Mouse (Mus musculus): ENCODE data around the gene Shank1. TPM values are rescaled to one million over a fixed set of nuclear protein-coding genes. Genes with fewer than 3 reads are reported as not detected.

Shank1 gene
- total and polyA plus RNA-seq, 3 experiments, result 0.12 to 3.9 TPM; not detected in 1

DNA sequence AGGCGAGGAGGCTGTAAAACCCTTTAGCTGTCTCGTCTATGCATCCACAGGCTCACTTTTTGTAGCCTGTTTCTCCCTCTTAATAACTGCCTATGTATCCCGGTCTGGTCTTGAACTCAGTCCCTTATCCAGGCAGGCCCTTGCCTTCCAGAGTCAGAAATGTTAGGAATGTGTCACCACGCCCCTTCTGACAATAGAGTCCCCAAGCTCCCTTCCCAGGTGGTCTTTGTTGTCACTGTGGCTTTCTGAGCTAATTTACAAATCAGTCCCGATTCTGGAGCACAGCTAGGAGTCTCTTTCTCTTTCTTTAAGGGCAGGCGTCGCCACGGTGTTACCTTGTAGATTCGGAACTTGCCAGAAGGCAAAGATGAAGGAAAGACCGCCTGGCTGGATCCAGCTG is 65.2 kb downstream of the Shank1 start:
- H3K4me3 ChIP-seq (ENCODE audit: control insufficient read depth in 1 of 2, insufficient read depth in 1 of 2, low read depth in 2 of 2, low read length in 2 of 2), result no peak overlapping the region
- H3K27me3 ChIP-seq (ENCODE audit: control insufficient read depth in 1 of 2, insufficient read depth in 2 of 2, low read length in 2 of 2), result no peaks in the 10 kb centered on the region
- H3K9me3 ChIP-seq (replicated peaks; ENCODE audit: insufficient read depth, low read length), result no peaks in the 10 kb centered on the region
- H3K4me1 ChIP-seq (ENCODE audit: control insufficient read depth in 1 of 2, insufficient read depth in 2 of 2, low read length in 2 of 2), result no peaks in the 10 kb centered on the region
- H3K27ac ChIP-seq (ENCODE audit: control insufficient read depth, low read depth, low read length), result no peak overlapping the region
- no peak overlapping the region for H3K9ac ChIP-seq (ENCODE audit: control insufficient read depth, low read depth, low read length, poor library complexity, severe bottlenecking)
- DNase-seq (ENCODE audit: low read depth, low spot score), result no peak
- TF ChIP-seq MYC (IDR thresholded peaks at IDR 0.05; ENCODE audit: low read depth, low read length) (no peak), CTCF (IDR thresholded peaks at IDR 0.05 in 2 of 3, conservative IDR thresholded peaks at IDR 0.05 in 1 of 3; ENCODE audit: control insufficient read depth in 1 of 3, insufficient read depth in 1 of 3, low read depth in 2 of 3, low read length in 3 of 3, poor library complexity in 1 of 3, severe bottlenecking in 1 of 3) (no peak), MAFK (IDR thresholded peaks at IDR 0.05; ENCODE audit: borderline replicate concordance, low read depth, low read length) (no peak), NRF1 (IDR thresholded peaks at IDR 0.05; ENCODE audit: insufficient read depth, low read depth, low read length, poor library complexity, severe bottlenecking) (no peak), ZC3H11A (IDR thresholded peaks at IDR 0.05; ENCODE audit: low read depth, low read length) (no peak), JUND (IDR thresholded peaks at IDR 0.05; ENCODE audit: low read depth, low read length) (no peak), USF2 (IDR thresholded peaks at IDR 0.05; ENCODE audit: borderline replicate concordance in 1 of 2, insufficient read depth in 1 of 2, low read depth in 1 of 2, low read length in 2 of 2) (no peak), KAT2A (conservative IDR thresholded peaks at IDR 0.05; ENCODE audit: low read depth, low read length) (no peak), RAD21 (IDR thresholded peaks at IDR 0.05; ENCODE audit: low read depth, low read length) (no peak), UBTF (IDR thresholded peaks at IDR 0.05; ENCODE audit: borderline replicate concordance, insufficient read depth, low read depth, low read length) (no peak), CHD2 (IDR thresholded peaks at IDR 0.05; ENCODE audit: low read length) (no peak), ELF1 (IDR thresholded peaks at IDR 0.05; ENCODE audit: low read depth, low read length) (no peak), TCF12 (IDR thresholded peaks at IDR 0.05; ENCODE audit: low read depth, low read length) (no peak), SMC3 (IDR thresholded peaks at IDR 0.05; ENCODE audit: low read depth, low read length) (no peak), USF1 (IDR thresholded peaks at IDR 0.05; ENCODE audit: low read depth, low read length) (no peak), NELFE (IDR thresholded peaks at IDR 0.05; ENCODE audit: low read depth, low read length) (no peak), SIN3A (IDR thresholded peaks at IDR 0.05; ENCODE audit: low read length) (no peak), TBP (IDR thresholded peaks at IDR 0.05; ENCODE audit: low read depth, low read length) (no peak), CHD1 (IDR thresholded peaks at IDR 0.05; ENCODE audit: low read depth, low read length) (no peak), ETS1 (IDR thresholded peaks at IDR 0.05; ENCODE audit: low read depth, low read length) (no peak)
- H3K36me3 ChIP-seq (ENCODE audit: control insufficient read depth in 1 of 2, insufficient read depth in 2 of 2, low read length in 2 of 2), result no peaks in the 10 kb centered on the region; a peak in 1 of 4 replicates
- H3K79me2 ChIP-seq (ENCODE audit: control insufficient read depth, insufficient read depth, low read length, poor library complexity), result no peaks in the 10 kb centered on the region; the same call in 1 of the 2 replicates

DNA sequence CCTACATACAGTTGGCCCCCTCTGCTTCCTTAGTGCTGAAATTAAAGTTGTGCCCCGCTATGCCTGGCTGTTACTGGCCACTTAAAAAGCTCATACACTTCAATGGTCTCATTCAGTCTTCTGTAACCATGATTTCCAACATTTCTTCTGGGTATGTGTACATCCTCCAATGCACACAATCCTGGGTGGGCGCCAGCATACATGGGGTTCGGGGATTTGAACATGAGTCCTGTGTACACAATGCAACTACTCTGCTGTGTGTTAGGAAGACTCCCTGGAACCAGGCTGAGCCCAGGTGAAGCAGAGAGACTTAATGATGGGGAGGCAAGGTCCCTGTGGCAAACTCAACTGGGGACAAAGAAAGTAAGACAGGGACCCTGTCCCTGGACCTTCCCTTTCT is 65.7 kb downstream of the Shank1 start:
- no peak overlapping the region for H3K9ac ChIP-seq (ENCODE audit: control insufficient read depth, low read depth, low read length, poor library complexity, severe bottlenecking)

More for the DNA sequence above, 65.7 kb downstream of the Shank1 start:
- DNase-seq (ENCODE audit: low read depth, low spot score), result no peak
- no peaks in the 10 kb centered on the region for H3K4me1 ChIP-seq (ENCODE audit: control insufficient read depth in 1 of 2, insufficient read depth in 2 of 2, low read length in 2 of 2)
- no peak overlapping the region for H3K27ac ChIP-seq (ENCODE audit: control insufficient read depth, low read depth, low read length)
- no peaks in the 10 kb centered on the region for H3K9me3 ChIP-seq (replicated peaks; ENCODE audit: insufficient read depth, low read length)
- no peaks in the 10 kb centered on the region; a peak in 1 of 4 replicates for H3K36me3 ChIP-seq (ENCODE audit: control insufficient read depth in 1 of 2, insufficient read depth in 2 of 2, low read length in 2 of 2)
- no peaks in the 10 kb centered on the region; the same call in 1 of the 2 replicates for H3K79me2 ChIP-seq (ENCODE audit: control insufficient read depth, insufficient read depth, low read length, poor library complexity)
- no peak overlapping the region for H3K4me3 ChIP-seq (ENCODE audit: control insufficient read depth in 1 of 2, insufficient read depth in 1 of 2, low read depth in 2 of 2, low read length in 2 of 2)
- no peaks in the 10 kb centered on the region for H3K27me3 ChIP-seq (ENCODE audit: control insufficient read depth in 1 of 2, insufficient read depth in 2 of 2, low read length in 2 of 2)
- TF ChIP-seq TAL1 (IDR thresholded peaks at IDR 0.05; ENCODE audit: low read length), result no peak
- TF ChIP-seq ZNF384 (IDR thresholded peaks at IDR 0.05; ENCODE audit: low read depth, low read length), result no peak
- TF ChIP-seq CHD2 (IDR thresholded peaks at IDR 0.05; ENCODE audit: low read length), result no peak
- TF ChIP-seq MYC (IDR thresholded peaks at IDR 0.05; ENCODE audit: low read depth, low read length), result no peak
- no peak for TF ChIP-seq SMC3 (IDR thresholded peaks at IDR 0.05; ENCODE audit: low read depth, low read length)
- no peak for TF ChIP-seq POLR2AphosphoS5 (IDR thresholded peaks at IDR 0.05; ENCODE audit: borderline replicate concordance, low read depth, low read length)
- no peak for TF ChIP-seq GABPA (IDR thresholded peaks at IDR 0.05; ENCODE audit: low read depth, low read length)
- TF ChIP-seq TBP (IDR thresholded peaks at IDR 0.05; ENCODE audit: low read depth, low read length), result no peak
